Mouse (Mus musculus) liver, postnatal 0 days (tissue): ENCODE data around the gene Ube2ql1. TPM values are rescaled to one million over a fixed set of nuclear protein-coding genes. Genes with fewer than 3 reads are reported as not detected.

Source experiments
- ATAC-seq: fragments of 200-750 bp; cut with Nextera tagmentation; 2 replicates; pipeline ENCODE4 v1.8.0; 2017; ENCODE audit warnings: mild to moderate bottlenecking, moderate library complexity
- DNase-seq: peaks from one replicate; pipeline ENCODE4 v3.0.0-alpha.2; 2016
- H3K27ac ChIP-seq: fragments of 300-500 bp; sonication (generic); 2 replicates; pipeline ENCODE4 v1.5.1; 2014; ENCODE audit warnings: antibody characterized with exemption, moderate library complexity, mild to moderate bottlenecking, low read depth
- H3K27me3 ChIP-seq: fragments of 300-500 bp; sonication (generic); 2 replicates; pipeline ENCODE4 v1.6.1; 2014; ENCODE audit warnings: low read length, control low read depth, mixed read lengths; ENCODE audit not compliant: insufficient read depth
- H3K36me3 ChIP-seq: fragments of 300-500 bp; sonication (generic); replicated peaks from 2 replicates; pipeline ENCODE4 v1.6.1; 2014; ENCODE audit warnings: mild to moderate bottlenecking, control low read depth, low read length, moderate library complexity, mixed read lengths; ENCODE audit not compliant: insufficient read depth
- H3K4me1 ChIP-seq: fragments of 300-500 bp; sonication (generic); 2 replicates; pipeline ENCODE4 v1.6.1; 2014; ENCODE audit warnings: antibody characterized with exemption, mild to moderate bottlenecking, control low read depth; ENCODE audit not compliant: insufficient read depth
- H3K4me2 ChIP-seq: fragments of 300-500 bp; sonication (generic); 2 replicates; pipeline ENCODE4 v1.6.1; 2014; ENCODE audit warnings: low read depth, mild to moderate bottlenecking, low read length, moderate library complexity, mixed read lengths
- H3K4me3 ChIP-seq: fragments of 300-500 bp; sonication (generic); 2 replicates; pipeline ENCODE4 v1.5.1; 2014; ENCODE audit warnings: low read depth, low read length
- H3K9ac ChIP-seq: fragments of 300-500 bp; sonication (generic); replicated peaks from 2 replicates; pipeline ENCODE4 v1.6.1; 2014; ENCODE audit warnings: mild to moderate bottlenecking, moderate library complexity
- H3K9me3 ChIP-seq: fragments of 300-500 bp; sonication (generic); 2 replicates; pipeline ENCODE4 v1.6.1; 2016; ENCODE audit warnings: mild to moderate bottlenecking, control low read depth, low read length, mixed read lengths
- CTCF ChIP-seq: sonication (generic); IDR thresholded peaks from 2 replicates; pipeline ENCODE4 v1.5.1; 2016; ENCODE audit warnings: antibody characterized with exemption, low read depth
- EP300 ChIP-seq: IDR thresholded peaks from 2 replicates; pipeline ENCODE4 v1.6.1; 2016; ENCODE audit warnings: antibody characterized with exemption, low read depth, mild to moderate bottlenecking
- WGBS: fragments of 180-500 bp; shearing (Covaris S2); extraction: QIAGEN DNeasy Blood & Tissue Kit; methylation state at CpG from one replicate; pipeline ENCODE4 v1.1.7; 2014; ENCODE audit not compliant: insufficient replicate concordance; 5-methylcytosine and 5-hydroxymethylcytosine counted together
- polyA plus RNA-seq: library from polyadenylated mRNA; unstranded; fragments of >200 nt; fragmentation: Nextera tagmentation; extraction: Ambion mirVana; gene quantifications from 2 replicates; pipeline ENCODE4 v1.2.1, GENCODE M21; 2015

Gene Ube2ql1
- polyA plus RNA-seq, 1 experiment from 2014 or later, result not detected

- Histone ChIP-seq H3K36me3 (no peaks in the 10 kb centered on the region), H3K9me3 (no peaks in the 10 kb centered on the region), H3K9ac (no peak overlapping the region), H3K4me2 (no peak overlapping the region), H3K27ac (no peak overlapping the region), H3K27me3 (no peaks in the 10 kb centered on the region), H3K4me1 (no peaks in the 10 kb centered on the region), H3K4me3 (no peak overlapping the region)
- TF ChIP-seq EP300 (no peak), CTCF (no peak)
- ATAC-seq (no peak), DNase-seq (no peak)
- WGBS, result 82% methylated on average over 9 of the region's 9 CpGs
These were observed 25.0 kb upstream of the Ube2ql1 start for GRCm38 (mm10) chr13:69764646-69765045.

- no peaks in the 10 kb centered on the region for H3K36me3 ChIP-seq
- DNase-seq (no peak), ATAC-seq (no peak)
- H3K4me3 ChIP-seq, result no peak overlapping the region
- H3K27me3 ChIP-seq, result no peaks in the 10 kb centered on the region
- TF ChIP-seq CTCF, result no peak
- no peak for TF ChIP-seq EP300
- no peak overlapping the region for H3K27ac ChIP-seq
- H3K4me2 ChIP-seq, result no peak overlapping the region
- no peak overlapping the region for H3K9ac ChIP-seq
- H3K9me3 ChIP-seq, result no peaks in the 10 kb centered on the region
- 78% methylated on average over 10 of the region's 10 CpGs for WGBS
- H3K4me1 ChIP-seq, result no peaks in the 10 kb centered on the region
These were observed 21.7 kb upstream of the Ube2ql1 start for GRCm38 (mm10) chr13:69761393-69761792.

GRCm38 (mm10) chr13:69758979-69759378, 19.3 kb upstream of the Ube2ql1 start:
- no peaks in the 10 kb centered on the region for H3K36me3 ChIP-seq
- 64% methylated on average over 6 of the region's 6 CpGs for WGBS
- no peaks in the 10 kb centered on the region for H3K4me1 ChIP-seq
- no peaks in the 10 kb centered on the region for H3K9me3 ChIP-seq
- DNase-seq (no peak), ATAC-seq (no peak)
- H3K27ac ChIP-seq, result no peak overlapping the region
- no peaks in the 10 kb centered on the region for H3K27me3 ChIP-seq
- TF ChIP-seq EP300, result no peak
- TF ChIP-seq CTCF, result no peak
- no peak overlapping the region for H3K4me2 ChIP-seq
- H3K9ac ChIP-seq, result no peak overlapping the region
- H3K4me3 ChIP-seq, result no peak overlapping the region

GRCm38 (mm10) chr13:69752875-69753274, 13.2 kb upstream of the Ube2ql1 start:
- TF ChIP-seq CTCF (no peak), EP300 (no peak)
- H3K27ac ChIP-seq, result no peak overlapping the region
- H3K27me3 ChIP-seq, result no peaks in the 10 kb centered on the region
- ATAC-seq (no peak), DNase-seq (no peak)
- no peak overlapping the region for H3K9ac ChIP-seq
- H3K9me3 ChIP-seq, result no peaks in the 10 kb centered on the region
- no peaks in the 10 kb centered on the region for H3K4me1 ChIP-seq
- H3K4me2 ChIP-seq, result no peak overlapping the region
- WGBS, result 75% methylated on average over 2 of the region's 2 CpGs
- H3K4me3 ChIP-seq, result no peak overlapping the region
- H3K36me3 ChIP-seq, result no peaks in the 10 kb centered on the region

GRCm38 (mm10) chr13:69751510-69751909, 11.8 kb upstream of the Ube2ql1 start:
- Histone ChIP-seq H3K27ac (no peak overlapping the region), H3K9ac (no peak overlapping the region), H3K9me3 (no peaks in the 10 kb centered on the region), H3K27me3 (no peaks in the 10 kb centered on the region), H3K36me3 (no peaks in the 10 kb centered on the region), H3K4me3 (no peak overlapping the region), H3K4me2 (no peak overlapping the region), H3K4me1 (no peaks in the 10 kb centered on the region)
- no peak for DNase-seq
- WGBS, result 72% methylated on average over 6 of the region's 6 CpGs
- no peak for ATAC-seq
- TF ChIP-seq CTCF, result no peak

- no peaks in the 10 kb centered on the region for H3K9me3 ChIP-seq
- TF ChIP-seq EP300 (no peak), CTCF (no peak)
- H3K36me3 ChIP-seq, result no peaks in the 10 kb centered on the region
- H3K4me3 ChIP-seq, result no peak overlapping the region
- H3K27me3 ChIP-seq, result no peaks in the 10 kb centered on the region
- no peak overlapping the region for H3K27ac ChIP-seq
- ATAC-seq (no peak), DNase-seq (no peak)
- H3K4me1 ChIP-seq, result no peaks in the 10 kb centered on the region
- WGBS, result 65% methylated on average over 4 of the region's 4 CpGs
- no peak overlapping the region for H3K9ac ChIP-seq
- H3K4me2 ChIP-seq, result no peak overlapping the region
These were observed 9.1 kb upstream of the Ube2ql1 start for GRCm38 (mm10) chr13:69748756-69749155.
